ENCODE assay signal across 7 mouse cellular contexts in the genomic region with DNA sequence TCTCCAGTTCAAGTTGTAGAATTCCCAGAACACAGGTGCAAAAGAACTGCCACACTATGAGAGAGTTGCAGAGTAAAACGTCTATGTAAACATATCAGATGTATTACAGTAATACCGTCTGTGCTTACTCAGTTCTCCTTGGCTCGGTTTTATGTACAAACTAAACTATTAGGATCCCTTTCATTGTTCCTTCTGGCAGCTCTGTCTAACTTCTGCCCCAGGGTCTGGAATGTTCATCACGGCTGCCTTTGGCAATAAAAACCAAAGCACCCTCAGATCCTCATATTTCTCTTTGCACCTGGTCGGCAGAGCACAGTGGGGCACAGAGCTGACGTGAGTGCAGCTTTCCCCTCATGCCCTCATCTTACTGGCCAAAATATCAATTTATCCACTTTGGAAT. TPM values are rescaled to one million over a fixed set of nuclear protein-coding genes. Genes with fewer than 3 reads are reported as not detected.
DNase-seq lines count a peak whose midpoint lies in the region; ATAC-seq and TF ChIP-seq lines count a peak whose summit lies in the region.
"Not testable (repeated sequence)": the region's sequence is repeated elsewhere in the genome, so short reads cannot be mapped to it uniquely, and the experiment has no call there.

No protein-coding gene starts in this region.

- H3K36me3 ChIP-seq in hindbrain, postnatal 0 days (ENCODE audit: insufficient read depth, low read length): not testable (repeated sequence)
- peaks cover 31% of the 10 kb centered on the region for H3K36me3 ChIP-seq in lung, embryonic 14.5 days (ENCODE audit: insufficient read depth)

- WGBS in hindbrain, postnatal 0 days: 63% methylated on average over 6 of the region's 6 CpGs
- 57% methylated on average over 6 of the region's 6 CpGs for WGBS in lung, embryonic 14.5 days

- intact Hi-C loops in gastrocnemius, postnatal 14 days (cut with DNase I; ENCODE audit: low total_unique reads): not testable (repeated sequence)

- H3K4me2 ChIP-seq in hindbrain, postnatal 0 days (ENCODE audit: low read depth, low read length); lung, embryonic 14.5 days: not testable (repeated sequence)

- not testable (repeated sequence) for H3K27ac ChIP-seq in hindbrain, postnatal 0 days; lung, embryonic 14.5 days (ENCODE audit: low read depth)

- DNase-seq in NIH3T3 (ENCODE audit: low read depth): peak; percentile 69
- peak; percentile 16 for DNase-seq in cerebellum, adult 11-12 months
- peak; percentile 11 for DNase-seq in gastrocnemius, postnatal 14 days
- DNase-seq in hindbrain, postnatal 0 days (ENCODE audit: low spot score): peak; percentile 2
- DNase-seq in left cerebral cortex, adult 11 months (ENCODE audit: low spot score): peak; percentile 30
- peak; percentile 17 for DNase-seq in lung, embryonic 14.5 days
- DNase-seq in right cerebral cortex, adult 18-20 months: peak; percentile 11

- ATAC-seq in hindbrain, postnatal 0 days; lung, embryonic 14.5 days (ENCODE audit: insufficient read depth): not testable (repeated sequence)

- H3K27me3 ChIP-seq in hindbrain, postnatal 0 days (ENCODE audit: insufficient read depth, low read length); lung, embryonic 14.5 days (ENCODE audit: insufficient read depth, low read length): not testable (repeated sequence)

- H3K4me3 ChIP-seq in hindbrain, postnatal 0 days (ENCODE audit: low read length); lung, embryonic 14.5 days (ENCODE audit: low read depth, low read length): not testable (repeated sequence)

- not testable (repeated sequence) for H3K9me3 ChIP-seq in hindbrain, postnatal 0 days (ENCODE audit: low read length); lung, embryonic 14.5 days (ENCODE audit: low read depth, low read length)

- not testable (repeated sequence) for H3K9ac ChIP-seq in hindbrain, postnatal 0 days (replicated peaks; ENCODE audit: low read length); lung, embryonic 14.5 days

- not testable (repeated sequence) for H3K4me1 ChIP-seq in hindbrain, postnatal 0 days (ENCODE audit: insufficient read depth, low read length); lung, embryonic 14.5 days (ENCODE audit: insufficient read depth)

- TF ChIP-seq CTCF in hindbrain, postnatal 0 days (IDR thresholded peaks at IDR 0.05; ENCODE audit: low read depth); lung, embryonic 14.5 days (IDR thresholded peaks at IDR 0.05; ENCODE audit: low read depth): not testable (repeated sequence)

RNA-seq across cellular contexts. Expression of a gene that starts 34.5 kb away (rescaled TPM):
- total RNA-seq in gastrocnemius, postnatal 14 days (2021): 10 to 100 TPM; 32.5 to 36.1 TPM
- total RNA-seq in hindbrain, postnatal 0 days (2014; rRNA removed): 8.3 and 87.1 TPM in 2 replicates
- polyA plus RNA-seq in hindbrain, postnatal 0 days (2015; fragmentation: Nextera tagmentation; extraction: Ambion mirVana): 194 and 245 TPM in 2 replicates
- polyA plus RNA-seq in lung, embryonic 14.5 days (2014; fragmentation: Nextera tagmentation; extraction: Ambion mirVana): 252 and 439 TPM in 2 replicates

Comparison
In these comparisons a context has a peak if more than half of its experiments do, and no peak if none do; other contexts are left out.
1. DNase-seq: peak in every context shown above with its lines; median percentile 69 in NIH3T3; 30 in left cerebral cortex, adult 11 months; 17 in lung, embryonic 14.5 days; 16 in cerebellum, adult 11-12 months; 11 in gastrocnemius, postnatal 14 days; 11 in right cerebral cortex, adult 18-20 months; 2 in hindbrain, postnatal 0 days.